Mouse (Mus musculus): ENCODE results near the gene Rel.

The Rel gene

DNA sequence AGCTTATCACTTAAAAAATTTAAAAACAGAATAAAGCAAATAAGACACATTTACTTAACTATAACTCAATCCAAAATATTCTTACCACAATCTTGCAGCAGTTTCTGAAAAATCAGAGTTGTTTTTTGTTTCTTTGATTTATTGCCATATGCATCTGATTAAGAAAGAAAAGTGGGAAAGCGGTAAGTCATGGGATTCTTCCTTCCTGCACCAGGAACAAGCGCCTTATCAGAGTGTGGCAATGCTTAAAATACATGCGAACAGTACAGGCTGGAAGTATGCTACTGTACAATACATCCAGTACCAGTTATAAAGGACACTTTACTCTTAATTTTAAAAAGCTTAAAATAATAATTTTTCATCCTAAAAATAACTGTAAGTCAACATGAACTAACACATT, 26.4 kb downstream of the Rel start:
- DNase-seq (ENCODE audit: low spot score), result no peak

DNA sequence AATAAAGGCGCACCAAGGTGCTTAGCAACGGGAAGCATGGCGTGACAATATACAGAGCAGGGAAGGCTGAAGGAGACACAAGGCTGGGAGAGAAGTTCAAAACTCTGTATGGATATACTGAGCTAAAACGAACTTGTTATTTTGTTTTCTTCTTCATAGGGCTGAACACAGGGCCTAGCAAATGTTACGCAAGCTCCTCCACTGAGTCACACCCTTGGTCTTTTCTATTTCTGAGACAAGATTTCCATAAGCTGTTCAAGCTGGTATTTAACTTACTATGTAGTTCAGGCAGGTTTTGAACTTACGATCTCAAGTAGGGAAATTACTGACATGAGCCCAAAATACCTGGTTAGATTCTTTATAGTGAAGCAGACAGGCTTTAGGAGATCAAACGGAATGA, 29.4 kb downstream of the Rel start:
- no peak for DNase-seq (ENCODE audit: low spot score)

DNA sequence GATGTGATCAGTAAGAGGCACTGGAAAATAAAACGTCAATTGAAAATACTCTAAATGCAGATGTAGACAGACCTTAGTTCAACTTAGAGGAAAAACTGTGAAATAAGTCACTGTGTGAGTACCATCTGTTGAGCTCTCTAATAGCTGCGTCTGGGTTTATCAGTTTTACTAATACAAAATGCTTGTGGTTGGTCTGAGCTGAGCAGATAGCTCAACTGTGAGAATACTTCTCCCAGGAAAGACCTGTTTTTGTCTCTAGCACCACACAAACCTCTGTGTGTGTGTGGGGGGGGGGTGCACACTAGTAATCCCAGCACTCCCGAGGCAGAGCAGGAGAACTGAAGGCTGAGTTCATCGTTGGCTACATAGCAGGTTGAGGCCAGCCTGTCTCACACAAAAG, 29.9 kb downstream of the Rel start:
- no peak for DNase-seq (ENCODE audit: low spot score)

DNA sequence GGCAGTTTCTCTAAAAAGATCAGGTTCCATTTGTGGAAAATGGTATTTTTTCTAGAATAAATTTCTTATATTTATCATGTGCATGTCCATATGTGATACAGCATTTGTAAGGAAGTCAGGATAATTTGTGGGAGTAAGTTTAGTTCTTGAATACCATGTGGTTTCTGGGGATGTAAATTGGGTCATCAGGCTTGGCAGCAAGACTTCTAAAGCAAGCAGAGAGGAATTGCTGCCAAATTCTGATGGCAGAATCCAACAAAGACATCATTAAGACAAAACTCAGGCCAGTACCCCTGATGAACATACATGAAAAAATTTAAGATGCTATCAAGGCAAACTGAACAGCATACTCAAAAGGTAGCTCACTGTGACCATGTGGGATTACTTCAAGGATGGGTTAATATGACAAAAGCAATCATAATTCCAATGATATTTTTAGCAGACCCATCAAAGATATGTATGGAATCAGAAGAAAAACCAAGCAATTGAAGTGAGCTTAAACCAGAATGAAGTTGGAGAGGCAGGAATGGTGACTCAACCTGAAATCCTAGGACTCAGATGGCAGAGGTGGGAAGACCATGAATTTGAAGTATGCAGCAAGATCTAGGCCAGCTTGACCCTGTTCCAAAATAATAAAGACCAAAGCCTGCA, 34.8 kb downstream of the Rel start:
- DNase-seq (ENCODE audit: low spot score), result no peak

DNA sequence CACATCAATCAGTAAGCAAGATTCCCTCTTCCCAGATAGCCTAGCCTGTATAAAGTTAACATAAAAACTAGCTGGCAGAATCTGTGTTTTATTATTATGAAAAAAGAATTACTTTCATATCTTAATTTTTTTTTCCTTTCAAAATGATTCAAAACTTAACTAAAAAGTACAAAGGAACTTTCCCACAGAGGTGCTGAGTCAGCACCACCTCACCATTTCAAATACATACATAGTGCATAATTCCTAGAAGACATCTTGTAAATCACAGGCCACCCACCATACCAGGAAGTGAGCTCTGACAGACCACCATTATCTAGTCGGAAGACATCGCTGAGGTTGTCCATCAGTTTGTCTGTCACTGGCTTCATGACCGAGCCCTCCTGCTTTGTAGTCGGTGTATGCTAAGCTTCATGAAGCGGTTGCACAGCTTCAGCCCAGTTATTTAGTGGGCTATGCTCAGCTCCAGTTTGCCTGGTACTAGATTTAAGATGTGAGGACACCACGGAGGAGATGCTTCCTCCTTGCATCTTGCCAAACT, 36.0 kb downstream of the Rel start:
- DNase-seq (ENCODE audit: low spot score), result no peak

DNA sequence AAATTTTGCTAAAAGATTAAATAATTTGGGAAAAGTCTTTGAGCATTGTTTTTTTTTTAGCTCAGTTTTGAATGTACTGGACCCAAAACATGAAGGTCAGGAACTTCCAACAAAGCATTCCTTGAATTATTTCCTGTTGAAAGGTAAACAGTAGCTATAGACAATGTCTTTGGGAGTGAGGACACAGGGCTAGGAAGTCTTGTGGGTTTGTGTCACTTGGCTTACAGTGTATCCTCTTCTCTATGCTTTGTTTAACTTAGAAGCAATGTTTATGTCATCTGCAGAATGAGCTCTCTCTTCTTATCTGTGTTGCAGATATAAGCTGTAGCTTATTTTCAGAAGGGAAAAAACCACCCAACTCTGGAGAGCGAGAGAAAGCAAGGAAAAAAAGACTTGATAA, 37.9 kb downstream of the Rel start:
- no peak for DNase-seq (ENCODE audit: low spot score)

DNA sequence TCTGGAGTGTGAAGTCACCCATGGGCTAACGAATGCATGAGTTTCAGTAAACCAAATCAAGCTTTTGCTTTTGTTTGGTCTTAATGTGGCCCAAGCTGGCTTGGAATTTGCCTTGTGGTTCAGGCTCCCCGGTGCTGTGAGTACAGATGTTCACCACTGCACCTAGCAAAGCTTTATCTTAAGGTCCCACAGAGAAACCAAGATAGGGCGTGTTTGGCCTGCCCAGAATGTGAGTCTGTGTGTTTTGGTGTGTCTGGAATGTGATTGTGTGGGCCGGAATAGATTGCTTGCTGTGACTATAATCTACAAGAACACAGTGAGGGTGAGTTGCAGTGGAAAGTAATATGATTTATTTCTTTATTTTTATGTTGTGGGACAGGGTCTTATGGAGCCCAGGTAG, 40.6 kb downstream of the Rel start:
- no peak for DNase-seq (ENCODE audit: low spot score)

DNA sequence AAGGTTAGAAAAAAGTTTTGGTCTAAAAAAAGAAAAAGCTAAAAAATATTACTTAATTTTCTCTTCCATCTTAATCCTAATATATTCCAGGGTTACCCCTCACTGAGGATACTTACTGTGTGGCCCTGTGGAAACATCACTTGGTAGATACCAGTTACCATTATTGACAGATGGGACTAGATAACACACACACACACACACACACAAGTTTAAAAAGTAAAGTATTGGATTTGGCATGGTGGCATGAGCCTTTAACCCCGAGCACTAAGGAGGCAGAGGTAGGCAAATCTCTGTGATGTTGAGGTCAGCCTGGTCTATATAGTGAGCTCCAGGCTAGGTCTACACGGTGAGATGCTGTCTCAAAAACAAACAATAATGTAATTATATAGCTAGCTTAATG, 42.6 kb downstream of the Rel start:
- DNase-seq (ENCODE audit: low spot score), result no peak

DNA sequence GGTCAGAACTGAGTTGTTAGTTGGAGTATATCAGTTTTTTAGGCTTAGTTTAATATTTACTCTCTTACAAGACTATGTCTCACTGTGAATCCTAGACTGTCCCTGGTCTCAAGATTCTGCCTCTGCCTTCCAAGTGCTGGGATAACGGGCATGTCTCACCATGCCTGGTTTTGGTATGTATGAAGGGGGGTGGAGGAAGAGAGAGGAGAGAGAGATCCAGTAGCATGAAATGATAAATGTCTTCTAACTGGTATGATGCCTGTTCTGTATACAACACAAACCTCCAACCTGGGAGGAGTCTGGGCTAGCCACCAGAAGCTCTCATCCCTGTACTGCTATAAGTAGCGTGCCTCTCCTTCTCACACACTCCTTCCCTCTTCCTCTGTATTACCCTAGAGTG, 44.3 kb downstream of the Rel start:
- no peak for DNase-seq (ENCODE audit: low spot score)

DNA sequence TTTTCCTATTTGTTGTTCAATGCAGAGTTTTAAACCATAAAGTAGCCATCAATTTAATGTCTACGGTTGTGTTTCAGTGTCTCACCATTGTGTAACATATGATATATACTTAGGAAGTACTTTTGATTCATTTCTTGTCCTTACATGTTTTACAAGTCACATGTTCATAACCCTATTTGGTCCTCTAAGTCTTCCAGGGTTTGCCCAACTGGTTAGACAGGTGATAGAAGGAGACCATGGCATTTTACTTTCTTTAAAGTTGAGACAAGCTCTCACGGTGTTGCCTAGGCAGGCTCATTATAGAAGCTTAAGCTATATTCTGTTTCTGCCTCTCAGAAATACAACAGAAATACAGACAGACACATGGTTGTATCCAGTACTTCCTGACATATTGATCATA, 44.9 kb downstream of the Rel start:
- no peak for DNase-seq (ENCODE audit: low spot score)

DNA sequence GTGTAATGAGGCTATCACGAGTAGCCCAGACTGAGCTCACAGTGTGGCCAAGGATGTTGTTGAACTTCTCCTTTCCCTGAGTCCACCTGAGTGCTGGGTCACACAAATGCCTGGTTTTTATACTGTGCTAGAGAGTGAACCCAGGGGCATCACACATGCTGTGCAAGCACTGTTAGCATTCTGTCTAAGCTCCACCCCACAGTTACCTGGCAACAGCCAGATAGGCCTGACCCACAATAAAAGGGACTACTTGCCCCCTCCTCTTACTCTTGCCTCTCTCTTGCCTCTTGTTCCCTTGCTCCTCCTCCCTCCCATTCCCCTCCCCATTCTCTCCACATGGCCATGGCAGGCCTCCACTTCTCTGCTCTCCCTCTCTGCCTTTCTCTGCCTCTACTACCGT, 48.4 kb downstream of the Rel start:
- DNase-seq (ENCODE audit: low spot score), result no peak

DNA sequence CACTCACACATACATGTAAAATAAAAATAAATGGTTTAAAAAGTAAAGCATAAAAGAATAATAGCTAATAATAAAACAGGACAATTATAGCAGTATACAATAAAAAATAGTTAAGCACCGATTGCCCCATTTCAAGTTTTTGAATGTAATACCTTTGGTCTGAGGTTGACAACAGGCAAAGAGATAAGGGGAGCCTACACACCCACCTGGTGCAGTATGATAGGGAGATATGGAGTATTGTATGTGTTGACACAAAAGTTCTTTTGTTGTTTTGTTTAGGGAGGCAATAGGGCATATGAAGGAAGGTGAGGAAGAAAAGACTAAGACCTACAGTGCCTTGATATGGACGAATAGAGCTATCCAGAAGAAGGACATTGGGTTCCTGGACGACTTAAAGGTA, 50.9 kb downstream of the Rel start:
- no peak for DNase-seq (ENCODE audit: low spot score)

DNA sequence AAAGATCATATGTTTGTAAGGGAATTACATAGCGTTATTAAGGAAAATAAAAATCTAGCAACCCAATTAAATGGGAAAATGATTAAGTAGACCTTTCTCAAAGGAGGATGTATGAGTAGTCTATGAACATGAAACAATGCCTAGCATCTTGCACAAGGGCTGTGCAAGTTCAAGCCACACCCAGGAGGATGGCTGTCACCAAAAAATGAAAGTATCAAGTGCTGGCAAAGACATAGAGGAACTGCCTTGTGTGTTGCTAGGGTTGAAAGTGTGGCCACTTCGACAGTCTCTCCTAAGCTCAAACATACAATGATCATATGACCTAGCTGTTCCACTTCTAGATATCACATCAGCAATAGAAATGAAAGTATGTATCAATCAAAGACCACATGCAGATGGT, 51.9 kb downstream of the Rel start:
- no peak for DNase-seq (ENCODE audit: low spot score)

DNA sequence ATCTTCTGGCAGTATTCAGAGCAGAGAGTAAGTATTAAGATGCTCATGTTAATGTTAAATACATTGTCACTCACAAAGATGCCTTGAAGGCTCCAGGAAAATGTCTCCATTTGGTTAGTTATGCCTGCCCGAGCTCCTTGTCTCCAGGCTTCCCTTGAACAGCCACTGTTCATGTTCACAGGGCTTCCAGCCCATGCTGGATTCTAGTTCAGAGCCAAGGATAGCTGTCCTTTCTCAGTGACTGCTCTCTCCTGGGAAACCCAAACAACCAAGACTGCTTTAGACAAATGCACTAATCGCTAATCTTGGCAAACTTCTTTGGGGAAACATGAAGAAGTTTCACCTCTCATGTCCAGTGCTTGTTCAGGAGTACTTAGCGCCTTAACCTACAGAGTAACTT, 58.5 kb downstream of the Rel start:
- no peak for DNase-seq (ENCODE audit: low spot score)

DNA sequence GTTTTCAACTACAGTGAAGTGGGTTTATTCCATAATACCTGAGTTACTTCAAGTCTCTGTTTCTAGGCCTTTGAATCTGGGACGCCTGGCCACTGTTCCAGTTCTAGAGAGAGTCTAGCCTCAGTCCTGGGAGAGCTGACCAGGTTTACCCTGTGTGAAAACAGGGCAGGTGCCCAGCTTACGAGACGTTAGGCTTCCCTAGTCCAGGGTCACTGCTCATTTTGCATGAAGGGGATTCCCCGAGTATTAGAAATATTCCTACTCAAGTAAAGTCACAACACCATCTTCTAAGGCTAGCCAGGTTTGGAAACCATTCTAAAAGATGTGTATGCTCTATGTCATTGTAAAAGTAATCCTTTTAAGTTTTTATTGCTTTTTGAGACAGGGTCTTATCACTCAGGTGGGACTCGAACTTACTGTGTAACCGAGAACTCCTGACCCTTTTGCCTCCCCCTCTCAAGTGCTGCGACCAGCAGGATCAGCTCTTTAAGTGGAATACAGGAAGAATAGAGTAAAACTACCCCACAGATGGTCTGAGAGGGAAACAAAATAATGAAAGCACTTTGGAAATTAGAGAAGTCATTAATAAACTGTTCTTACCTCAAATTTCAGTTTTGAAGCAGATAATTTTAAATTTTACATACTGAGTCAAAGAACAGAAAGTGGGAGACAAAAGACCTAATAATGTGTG, 66.0 kb downstream of the Rel start:
- no peak for DNase-seq (ENCODE audit: low spot score)

DNA sequence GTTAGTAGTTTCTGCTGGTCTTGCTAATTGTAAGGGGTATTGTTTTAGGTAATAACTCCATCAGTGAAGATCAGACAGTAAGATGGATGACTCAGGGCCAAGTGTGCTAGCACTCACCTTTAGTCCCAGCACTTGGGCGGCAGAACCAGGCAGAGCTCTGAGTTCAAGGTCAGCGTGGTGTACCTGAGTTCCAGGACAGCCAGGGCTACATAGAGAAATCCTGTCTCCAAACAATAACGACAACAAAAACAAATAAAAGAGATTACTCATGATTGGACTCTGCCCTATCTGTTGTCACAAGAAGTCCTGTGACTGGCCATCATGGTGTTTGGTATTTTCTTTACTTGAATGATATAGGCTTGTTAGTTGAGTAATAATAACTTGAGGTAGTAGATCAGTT, 68.9 kb downstream of the Rel start:
- DNase-seq (ENCODE audit: low spot score), result no peak

DNA sequence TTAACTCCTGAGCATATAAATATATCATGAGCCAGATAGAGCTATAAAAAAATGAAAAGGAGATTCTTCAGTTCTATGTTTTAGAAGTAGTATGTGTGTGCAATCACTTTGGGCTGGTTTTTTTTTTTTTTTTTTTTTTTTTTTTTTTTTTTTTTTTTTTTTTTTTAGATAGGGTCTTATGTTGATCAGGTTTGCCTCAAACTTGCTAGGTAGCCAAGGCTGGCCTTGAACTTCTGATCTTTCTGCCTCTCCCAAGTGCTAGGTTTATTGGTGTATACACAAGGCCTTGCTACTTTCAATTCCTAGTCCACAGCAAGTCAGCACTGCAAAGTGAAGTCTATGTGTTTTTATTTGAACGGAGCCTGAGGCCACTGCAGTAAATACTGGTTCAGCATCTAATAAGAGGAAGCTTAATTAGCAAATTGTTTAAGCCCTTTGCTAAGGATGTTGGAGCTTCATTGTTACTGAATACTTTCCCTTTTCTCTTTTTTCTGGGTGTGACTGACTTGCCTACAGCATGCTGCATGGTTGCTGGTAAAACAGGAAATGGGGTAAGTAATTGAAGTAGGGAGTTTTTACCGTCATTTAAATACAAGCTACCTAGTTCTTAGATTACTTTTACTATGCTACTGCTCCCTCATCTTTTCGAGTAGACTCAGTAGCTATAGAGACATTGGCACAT, 71.2 kb downstream of the Rel start:
- DNase-seq (ENCODE audit: low spot score), result no peak

DNA sequence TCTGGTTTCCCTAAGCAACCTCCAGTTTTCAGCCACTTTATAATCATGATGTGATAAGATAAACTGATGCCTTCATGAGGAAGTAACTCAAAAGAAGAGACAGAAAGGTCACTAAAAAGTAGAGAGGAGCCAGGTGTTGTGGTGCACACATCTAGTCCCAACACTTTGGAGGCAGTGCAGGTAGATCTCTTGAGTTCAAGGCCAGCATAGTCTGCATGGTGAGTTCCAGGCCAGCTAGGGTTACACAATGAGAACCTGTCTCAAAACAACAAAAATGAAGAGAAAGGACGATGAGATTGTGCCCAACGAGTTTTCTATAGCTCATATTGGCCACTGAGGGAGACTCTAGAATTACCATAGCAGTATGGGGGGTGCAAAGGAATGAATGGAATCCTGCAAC, 72.2 kb downstream of the Rel start:
- no peak for DNase-seq (ENCODE audit: low spot score)

DNA sequence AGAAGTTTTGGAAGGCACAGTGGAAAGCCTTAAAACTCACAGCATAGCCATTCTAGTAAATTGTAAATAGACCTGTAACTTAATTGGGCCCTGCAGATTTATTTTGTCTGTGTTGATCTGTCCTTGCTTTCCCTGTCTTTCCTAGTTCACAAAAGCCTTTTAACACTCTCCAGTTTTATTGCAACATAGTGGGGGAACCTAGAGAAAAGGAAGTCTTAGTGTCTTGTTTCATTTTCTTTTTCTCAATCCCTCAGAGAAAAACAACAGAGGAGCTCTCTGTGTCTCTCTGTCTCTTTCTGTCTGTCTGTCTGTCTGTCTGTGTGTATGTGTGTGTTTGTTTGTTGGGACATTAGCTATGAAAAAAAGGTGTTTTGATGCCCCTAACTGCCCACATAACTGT, 74.9 kb downstream of the Rel start:
- DNase-seq (ENCODE audit: low spot score), result no peak

DNA sequence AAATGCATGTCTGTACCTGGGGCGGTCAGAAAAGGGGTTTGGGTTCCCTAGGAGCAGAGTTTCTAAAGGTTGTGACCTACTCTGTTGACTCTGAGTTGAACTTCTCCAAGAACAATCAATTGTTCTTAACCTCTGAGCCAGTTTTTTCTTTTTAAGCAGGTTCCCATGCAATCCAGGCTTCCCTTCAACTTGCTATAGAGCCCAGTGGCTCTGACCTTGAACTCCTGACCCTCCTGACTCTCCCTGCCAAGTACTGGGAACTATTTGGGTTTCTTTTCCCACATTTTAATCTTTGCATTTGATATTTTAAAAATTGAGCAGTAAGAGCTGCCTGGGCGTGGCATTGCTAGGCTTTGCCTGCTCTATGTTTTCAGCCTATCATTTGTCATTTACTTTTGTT, 77.5 kb downstream of the Rel start:
- no peak for DNase-seq (ENCODE audit: low spot score)

DNA sequence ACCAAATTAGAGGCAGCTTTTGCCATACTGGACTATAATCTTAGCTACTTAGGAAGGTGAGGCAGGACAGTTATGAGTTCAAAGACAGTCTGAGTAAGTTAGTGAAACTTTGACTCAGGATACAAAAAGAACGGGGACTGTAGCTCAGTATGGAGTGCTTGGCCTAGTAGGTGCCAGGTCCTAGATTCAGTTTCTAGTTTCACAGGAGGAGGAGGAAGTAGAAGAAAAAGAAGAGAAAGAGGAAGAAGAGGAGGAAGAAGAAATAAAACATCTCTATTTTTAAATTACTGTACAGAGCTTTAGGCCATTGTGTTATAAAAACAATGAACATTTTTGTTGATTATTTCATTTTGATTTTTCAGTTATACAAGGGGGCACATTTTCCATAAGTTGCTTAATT, 82.7 kb downstream of the Rel start:
- no peak for DNase-seq (ENCODE audit: low spot score)
